Mouse (Mus musculus): ENCODE results near the gene Inhbc. TPM values are rescaled to one million over a fixed set of nuclear protein-coding genes. Genes with fewer than 3 reads are reported as not detected.

Gene Inhbc
- not detected for polyA plus RNA-seq (2012; fragmentation: generic; extraction: Trizol)
- long read RNA-seq, experiment 1: 0 reads
- long read RNA-seq, experiment 2: 0 reads

- Histone ChIP-seq H3K36me3 (ENCODE audit: control insufficient read depth, insufficient read depth) (no peaks in the 10 kb centered on the region), H3K79me2 (ENCODE audit: control insufficient read depth, insufficient read depth) (no peaks in the 10 kb centered on the region), H3K4me3 (ENCODE audit: insufficient read depth, poor library complexity, severe bottlenecking) (no peak within 1 kb of the TSS), H3K79me3 (ENCODE audit: low read depth) (no peaks in the 10 kb centered on the region), H3K27me3 (ENCODE audit: control insufficient read depth, insufficient read depth, insufficient read length) (peaks cover 11% of the 10 kb centered on the region), H3ac (ENCODE audit: control insufficient read depth, insufficient read length, low read depth) (no peak within 1 kb of the TSS)
- TF ChIP-seq FOSL1 (IDR thresholded peaks at IDR 0.05; ENCODE audit: insufficient read depth, low read length, poor library complexity, severe bottlenecking): no peak
- no peak for TF ChIP-seq MAX (IDR thresholded peaks at IDR 0.05)
- no peak for TF ChIP-seq MYOD1 (IDR thresholded peaks at IDR 0.05; ENCODE audit: control insufficient read depth, insufficient read length, low read depth)
- no peak for TF ChIP-seq CEBPB (IDR thresholded peaks at IDR 0.05; ENCODE audit: low read depth)
- no peak for TF ChIP-seq CTCF (IDR thresholded peaks at IDR 0.05; ENCODE audit: control insufficient read depth, insufficient read depth, insufficient read length)
- TF ChIP-seq MYOG (IDR thresholded peaks at IDR 0.05; ENCODE audit: control insufficient read depth, extremely low read depth, insufficient read length): no peak
- no peak for TF ChIP-seq USF1 (IDR thresholded peaks at IDR 0.05; ENCODE audit: low read depth)
Measured at GRCm38 (mm10) chr10:127369834-127370820, at the start of gene Inhbc. TSS of gene Inhbc (minus strand) at chr10:127370431.

GRCm38 (mm10) chr10:127414141-127414540 lies 43.9 kb upstream of the Inhbc start:
- no peak for TF ChIP-seq FOSL1 (IDR thresholded peaks at IDR 0.05; ENCODE audit: insufficient read depth, low read length, poor library complexity, severe bottlenecking)
- no peak for TF ChIP-seq MYOG (IDR thresholded peaks at IDR 0.05; ENCODE audit: control insufficient read depth, extremely low read depth, insufficient read length)
- no peak for TF ChIP-seq USF1 (IDR thresholded peaks at IDR 0.05; ENCODE audit: low read depth)
- TF ChIP-seq CTCF (IDR thresholded peaks at IDR 0.05; ENCODE audit: control insufficient read depth, insufficient read depth, insufficient read length): no peak
- no peak for TF ChIP-seq CEBPB (IDR thresholded peaks at IDR 0.05; ENCODE audit: low read depth)
- no peak for TF ChIP-seq MAX (IDR thresholded peaks at IDR 0.05)
- no peak for TF ChIP-seq MYOD1 (IDR thresholded peaks at IDR 0.05; ENCODE audit: control insufficient read depth, insufficient read length, low read depth)
- no peak overlapping the region for H3K4me3 ChIP-seq (ENCODE audit: insufficient read depth, poor library complexity, severe bottlenecking)
- no peak overlapping the region for H3ac ChIP-seq (ENCODE audit: control insufficient read depth, insufficient read length, low read depth)
- peaks cover 8% of the 10 kb centered on the region for H3K79me2 ChIP-seq (ENCODE audit: control insufficient read depth, insufficient read depth)
- peaks cover 3% of the 10 kb centered on the region for H3K79me3 ChIP-seq (ENCODE audit: low read depth)
- H3K27me3 ChIP-seq (ENCODE audit: control insufficient read depth, insufficient read depth, insufficient read length): no peaks in the 10 kb centered on the region
- no peaks in the 10 kb centered on the region for H3K36me3 ChIP-seq (ENCODE audit: control insufficient read depth, insufficient read depth)

DNA sequence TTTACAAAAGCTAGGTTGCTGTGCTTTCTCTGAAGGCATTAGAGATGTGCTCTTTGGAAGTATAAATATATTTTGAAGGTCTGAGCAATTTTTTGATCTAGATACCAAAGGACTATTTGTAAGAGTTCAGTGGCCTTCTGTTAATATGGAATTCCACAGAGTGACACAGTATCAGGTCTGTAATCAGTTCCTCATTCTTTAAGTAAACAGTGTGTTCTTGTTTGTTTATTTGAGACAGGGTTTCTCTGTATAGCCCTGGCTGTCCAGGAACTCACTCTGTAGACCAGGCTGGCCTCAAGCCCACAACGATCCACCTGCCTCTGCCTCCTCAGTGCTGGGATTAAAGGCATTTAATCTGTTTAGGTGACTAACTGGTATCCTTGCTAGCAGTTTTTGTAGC lies 43.4 kb upstream of the Inhbc start:
- peaks cover 3% of the 10 kb centered on the region for H3K79me3 ChIP-seq (ENCODE audit: low read depth)
- no peak for TF ChIP-seq USF1 (IDR thresholded peaks at IDR 0.05; ENCODE audit: low read depth)
- no peak for TF ChIP-seq MYOG (IDR thresholded peaks at IDR 0.05; ENCODE audit: control insufficient read depth, extremely low read depth, insufficient read length)
- TF ChIP-seq FOSL1 (IDR thresholded peaks at IDR 0.05; ENCODE audit: insufficient read depth, low read length, poor library complexity, severe bottlenecking): no peak
- TF ChIP-seq MAX (IDR thresholded peaks at IDR 0.05): no peak
- no peaks in the 10 kb centered on the region for H3K36me3 ChIP-seq (ENCODE audit: control insufficient read depth, insufficient read depth)

DNA sequence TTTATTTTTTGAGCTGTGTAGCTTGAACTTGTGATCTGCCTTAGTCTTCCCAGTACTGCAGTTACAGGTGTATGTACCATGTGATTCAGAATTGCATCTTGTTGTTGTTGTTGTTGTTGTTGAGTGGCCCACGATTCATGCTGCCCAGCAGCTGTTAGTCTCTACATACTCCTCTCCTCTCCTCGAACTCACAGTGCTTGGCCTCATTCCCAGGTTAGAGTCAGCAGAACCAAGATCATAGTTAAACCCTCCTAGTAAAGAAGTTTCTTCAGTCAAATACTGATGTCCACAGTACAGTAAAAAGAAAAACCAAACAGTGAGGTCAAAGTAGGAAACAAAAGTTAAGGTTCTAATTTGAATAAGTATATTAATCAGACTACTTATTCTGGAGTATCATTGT lies 42.5 kb upstream of the Inhbc start:
- Histone ChIP-seq H3K36me3 (ENCODE audit: control insufficient read depth, insufficient read depth) (no peaks in the 10 kb centered on the region), H3K79me2 (ENCODE audit: control insufficient read depth, insufficient read depth) (peaks cover 7% of the 10 kb centered on the region), H3K4me3 (ENCODE audit: insufficient read depth, poor library complexity, severe bottlenecking) (no peak overlapping the region), H3K27me3 (ENCODE audit: control insufficient read depth, insufficient read depth, insufficient read length) (no peaks in the 10 kb centered on the region), H3K79me3 (ENCODE audit: low read depth) (peaks cover 3% of the 10 kb centered on the region), H3ac (ENCODE audit: control insufficient read depth, insufficient read length, low read depth) (no peak overlapping the region)
- TF ChIP-seq MYOG (IDR thresholded peaks at IDR 0.05; ENCODE audit: control insufficient read depth, extremely low read depth, insufficient read length): no peak
- no peak for TF ChIP-seq MAX (IDR thresholded peaks at IDR 0.05)
- no peak for TF ChIP-seq CEBPB (IDR thresholded peaks at IDR 0.05; ENCODE audit: low read depth)

More for the DNA sequence above, 43.4 kb upstream of the Inhbc start:
- Histone ChIP-seq H3K4me3 (ENCODE audit: insufficient read depth, poor library complexity, severe bottlenecking) (no peak overlapping the region), H3K27me3 (ENCODE audit: control insufficient read depth, insufficient read depth, insufficient read length) (no peaks in the 10 kb centered on the region), H3ac (ENCODE audit: control insufficient read depth, insufficient read length, low read depth) (no peak overlapping the region), H3K79me2 (ENCODE audit: control insufficient read depth, insufficient read depth) (peaks cover 13% of the 10 kb centered on the region)

DNA sequence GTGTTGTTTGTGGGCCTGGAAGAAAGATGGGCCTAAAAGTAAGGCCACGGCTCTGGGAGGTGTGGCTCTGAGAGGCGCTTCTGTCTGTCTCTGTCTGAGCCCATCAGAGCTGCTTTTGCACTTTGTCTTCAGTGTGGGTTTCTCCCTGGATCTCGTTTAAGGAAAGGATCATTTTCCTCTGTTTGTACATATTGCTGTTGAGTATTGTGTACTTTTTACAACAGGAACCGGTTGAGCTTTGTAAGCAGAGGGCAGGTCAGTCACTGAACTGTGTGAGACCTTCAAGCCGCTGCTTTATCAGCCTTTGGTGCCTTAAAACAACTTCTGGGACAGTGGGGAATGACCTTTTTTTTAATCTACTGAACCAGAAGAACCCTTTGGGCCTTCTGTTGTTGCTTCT lies 41.9 kb upstream of the Inhbc start:
- no peak overlapping the region for H3K4me3 ChIP-seq (ENCODE audit: insufficient read depth, poor library complexity, severe bottlenecking)
- TF ChIP-seq MYOG (IDR thresholded peaks at IDR 0.05; ENCODE audit: control insufficient read depth, extremely low read depth, insufficient read length): no peak
- no peak for TF ChIP-seq CEBPB (IDR thresholded peaks at IDR 0.05; ENCODE audit: low read depth)
- TF ChIP-seq MYOD1 (IDR thresholded peaks at IDR 0.05; ENCODE audit: control insufficient read depth, insufficient read length, low read depth): no peak
- no peak for TF ChIP-seq USF1 (IDR thresholded peaks at IDR 0.05; ENCODE audit: low read depth)
- TF ChIP-seq FOSL1 (IDR thresholded peaks at IDR 0.05; ENCODE audit: insufficient read depth, low read length, poor library complexity, severe bottlenecking): no peak
- TF ChIP-seq CTCF (IDR thresholded peaks at IDR 0.05; ENCODE audit: control insufficient read depth, insufficient read depth, insufficient read length): no peak
- TF ChIP-seq MAX (IDR thresholded peaks at IDR 0.05): no peak

More for the DNA sequence above, 41.9 kb upstream of the Inhbc start:
- Histone ChIP-seq H3K36me3 (ENCODE audit: control insufficient read depth, insufficient read depth) (no peaks in the 10 kb centered on the region), H3K27me3 (ENCODE audit: control insufficient read depth, insufficient read depth, insufficient read length) (no peaks in the 10 kb centered on the region), H3ac (ENCODE audit: control insufficient read depth, insufficient read length, low read depth) (no peak overlapping the region), H3K79me2 (ENCODE audit: control insufficient read depth, insufficient read depth) (peaks cover 6% of the 10 kb centered on the region), H3K79me3 (ENCODE audit: low read depth) (peaks cover 3% of the 10 kb centered on the region)
